Mouse (Mus musculus) retina, adult 2 months (tissue): Measurements from ENCODE around the gene Plgrkt.

Experiments used
- DNase-seq: peaks from one replicate; pipeline ENCODE4 v3.0.0-alpha.2; 2012; ENCODE audit warnings: low read depth, low spot score

Plgrkt gene

DNA sequence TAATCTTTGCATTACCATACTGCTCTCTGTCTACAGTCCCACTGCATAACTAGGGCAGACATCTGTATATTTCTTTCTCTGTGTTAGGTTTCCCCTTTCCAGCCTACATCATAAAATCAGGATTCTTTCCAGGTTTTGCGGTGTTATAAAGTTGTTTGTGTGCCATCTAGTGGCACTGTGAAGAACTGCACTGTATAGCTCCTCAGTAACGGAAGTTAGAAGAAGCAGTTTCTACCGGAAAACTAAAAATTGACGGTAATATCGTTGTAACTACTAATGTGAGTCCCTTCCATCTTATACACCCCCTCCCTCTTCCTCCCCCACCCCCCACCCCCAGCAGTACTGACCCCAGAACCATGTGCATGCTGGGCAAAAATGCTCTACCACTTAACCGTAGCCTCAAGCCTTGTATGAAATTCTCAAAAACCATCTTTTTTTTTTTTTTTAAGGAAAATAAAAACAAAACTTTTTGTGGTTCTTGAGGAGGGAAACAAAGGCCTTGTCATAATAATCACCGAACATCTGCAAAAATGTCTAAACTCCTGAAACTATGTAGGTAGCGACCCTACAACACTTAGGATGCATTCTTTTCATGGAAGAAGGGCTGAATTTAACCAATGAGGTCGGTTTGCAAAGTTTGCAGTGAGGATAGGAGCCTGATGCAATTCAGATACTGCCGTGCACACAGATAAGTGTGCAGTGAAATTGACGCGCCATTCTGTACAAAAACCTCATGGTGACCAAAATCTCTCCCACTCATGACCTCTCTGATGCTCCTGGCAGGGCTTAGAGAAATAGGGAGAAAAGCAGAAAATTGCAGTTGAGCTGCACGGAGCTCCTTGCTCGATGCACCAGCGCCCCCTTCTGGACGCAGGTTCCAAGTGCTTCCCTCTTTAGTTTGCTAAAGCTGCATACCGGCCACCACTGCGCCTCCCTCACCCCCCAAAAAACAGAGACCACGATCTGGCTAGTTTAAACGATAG lies 12.0 kb downstream of the Plgrkt start:
- peak; percentile 63 for DNase-seq

GRCm38 (mm10) chr19:29350991-29351390 lies 16.2 kb downstream of the Plgrkt start:
- no peak for DNase-seq

- no peak for DNase-seq
Observed at GRCm38 (mm10) chr19:29345636-29346035, 21.6 kb downstream of the Plgrkt start.

- DNase-seq = no peak
Observed at GRCm38 (mm10) chr19:29344868-29345267, 22.3 kb downstream of the Plgrkt start.

GRCm38 (mm10) chr19:29342281-29342680 lies 24.9 kb downstream of the Plgrkt start:
- no peak for DNase-seq

GRCm38 (mm10) chr19:29341029-29341428 lies 26.2 kb downstream of the Plgrkt start:
- DNase-seq = no peak

DNA sequence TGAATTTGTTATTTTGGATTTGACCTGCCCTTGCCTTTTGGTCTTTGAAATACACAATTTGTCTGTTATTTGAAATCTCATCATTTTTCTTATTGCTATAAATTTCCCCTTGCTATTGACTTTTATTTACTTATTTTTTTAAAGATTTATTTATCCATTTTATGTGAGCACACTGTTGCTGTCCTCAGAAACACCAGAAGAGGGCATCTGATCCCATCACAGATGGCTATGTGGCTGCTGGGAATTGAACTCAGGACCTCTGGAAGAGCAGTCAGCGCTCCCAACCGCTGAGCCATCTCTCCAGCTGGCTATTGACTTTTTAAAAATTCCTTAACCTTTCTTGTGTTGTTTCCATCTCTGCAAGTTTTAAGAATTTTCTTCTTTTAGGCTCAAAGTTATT lies 30.6 kb downstream of the Plgrkt start:
- DNase-seq = no peak

DNA sequence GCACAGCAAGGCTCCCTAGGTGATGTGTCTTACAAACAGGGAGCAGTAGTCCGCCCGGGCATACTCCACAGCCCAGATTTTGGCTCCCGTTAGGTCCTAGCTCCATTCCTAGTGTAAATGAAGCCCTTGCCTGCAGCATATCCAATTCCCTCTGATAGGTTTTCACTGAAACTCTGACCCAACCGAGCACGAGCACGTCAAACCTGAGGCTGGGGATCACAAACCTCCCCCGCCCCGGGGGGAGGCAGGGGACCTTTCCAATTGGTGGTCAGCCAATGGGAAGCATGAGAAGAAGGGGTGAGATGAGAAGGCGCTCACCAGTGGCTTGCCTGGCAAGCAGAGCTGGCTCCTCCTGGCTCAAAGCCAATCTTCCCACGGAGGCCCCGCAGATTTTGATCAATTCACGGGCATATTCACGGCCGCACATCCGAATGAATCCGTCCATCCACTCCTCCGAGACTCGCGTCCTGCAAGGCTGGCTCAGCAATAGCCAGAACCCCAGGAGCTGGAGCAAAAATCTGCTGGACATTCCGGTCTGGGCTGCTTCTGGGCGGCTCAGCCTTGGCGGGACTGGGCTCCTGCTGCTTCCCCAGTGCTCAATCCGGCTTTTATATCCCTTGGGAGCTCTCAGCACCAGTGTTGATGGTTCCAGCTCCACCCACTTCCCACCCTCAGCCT lies 33.0 kb downstream of the Plgrkt start, which contains the start of gene Rln1:
Rln1 (minus strand) TSS at position 603 of the 678 bp plus-strand sequence.
- DNase-seq = no peak

- no peak for DNase-seq
Observed at GRCm38 (mm10) chr19:29326822-29327552, 40.2 kb downstream of the Plgrkt start.

GRCm38 (mm10) chr19:29326396-29326795 lies 40.8 kb downstream of the Plgrkt start:
- no peak for DNase-seq

DNA sequence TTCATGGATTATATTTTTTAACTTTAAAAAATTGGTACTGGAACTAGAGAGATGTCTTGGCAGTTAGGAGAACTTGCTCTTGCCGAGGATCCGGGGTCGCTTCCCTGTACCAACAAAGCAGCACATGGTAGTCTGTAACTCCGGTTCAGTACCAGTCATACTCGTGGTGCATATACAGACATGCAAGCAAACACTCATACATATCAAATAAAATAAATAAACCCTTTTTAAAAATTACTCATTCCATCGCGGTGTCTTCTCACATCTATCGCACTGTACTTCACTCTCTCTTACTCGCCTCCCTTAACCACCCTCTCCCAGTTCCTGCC lies 41.4 kb downstream of the Plgrkt start:
- DNase-seq = no peak

DNA sequence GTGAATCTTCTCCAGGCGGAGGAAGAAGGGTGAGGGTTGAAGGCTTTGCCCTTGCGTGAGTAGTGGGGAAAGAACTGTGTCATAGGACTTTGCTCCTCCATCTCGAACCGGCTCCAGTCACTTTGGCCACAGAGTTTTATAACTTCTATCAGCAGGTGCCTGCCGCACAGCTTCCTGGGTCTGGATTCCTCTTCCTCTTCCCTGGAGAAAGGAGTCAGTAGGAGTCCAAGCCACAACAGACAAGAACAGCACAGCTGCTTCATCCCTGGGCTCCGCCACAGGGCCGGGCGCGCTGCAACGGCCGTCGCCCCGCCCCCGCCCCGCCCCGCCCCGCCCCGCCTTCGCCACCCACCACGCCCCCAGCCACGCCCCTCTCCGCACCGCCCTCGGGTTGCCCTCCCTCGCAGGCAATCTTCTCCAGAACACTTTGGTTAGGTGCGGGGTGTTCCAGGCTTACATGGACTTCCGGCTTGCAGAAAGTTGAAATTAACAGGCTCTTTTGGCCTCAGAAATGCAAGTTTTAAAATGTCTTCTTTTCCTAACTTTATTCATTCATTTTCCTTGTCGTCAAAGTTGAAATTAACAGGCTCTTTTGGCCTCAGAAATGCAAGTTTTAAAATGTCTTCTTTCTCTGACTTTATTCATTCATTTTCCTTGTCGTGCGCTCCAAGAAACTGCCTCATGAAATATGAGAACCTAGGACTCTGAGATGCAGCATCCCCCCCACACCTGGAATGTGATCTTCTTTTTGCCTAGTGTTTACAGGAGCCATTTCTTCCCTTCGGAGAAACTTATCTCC lies 41.9 kb downstream of the Plgrkt start, which contains the start of gene Insl6:
Insl6 (minus strand) TSS at position 304 of the 799 bp plus-strand sequence.
- DNase-seq = no peak

DNA sequence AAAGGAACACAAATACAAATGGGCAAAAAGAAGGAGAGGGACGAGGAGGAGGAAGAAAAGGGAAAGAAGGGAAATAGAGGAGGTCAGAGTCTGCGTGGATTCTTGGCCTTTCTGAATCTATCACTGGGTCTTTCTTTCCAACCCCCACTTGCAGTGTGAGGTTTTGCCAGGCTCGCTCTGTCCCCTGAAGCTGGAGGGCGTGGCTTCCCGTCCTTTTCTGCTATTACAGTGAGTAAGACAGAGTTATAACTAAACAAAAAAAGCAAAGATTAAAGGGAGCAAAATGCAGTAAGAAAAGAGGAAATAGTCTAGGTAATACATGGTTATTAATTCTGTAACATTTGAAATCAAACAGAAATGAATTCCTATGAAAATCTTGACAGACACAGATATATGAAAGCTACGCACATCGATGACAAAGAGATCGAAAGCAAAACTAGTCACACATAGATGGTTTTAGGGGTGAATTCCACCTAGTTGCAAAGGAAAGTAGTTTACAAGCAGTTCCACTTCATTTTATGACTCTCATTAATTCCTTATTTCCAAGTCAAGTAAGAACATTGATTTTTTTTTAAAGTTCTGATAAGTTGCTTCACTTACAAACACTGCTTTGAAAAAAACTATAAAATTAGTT lies 43.7 kb downstream of the Plgrkt start:
- no peak for DNase-seq

DNA sequence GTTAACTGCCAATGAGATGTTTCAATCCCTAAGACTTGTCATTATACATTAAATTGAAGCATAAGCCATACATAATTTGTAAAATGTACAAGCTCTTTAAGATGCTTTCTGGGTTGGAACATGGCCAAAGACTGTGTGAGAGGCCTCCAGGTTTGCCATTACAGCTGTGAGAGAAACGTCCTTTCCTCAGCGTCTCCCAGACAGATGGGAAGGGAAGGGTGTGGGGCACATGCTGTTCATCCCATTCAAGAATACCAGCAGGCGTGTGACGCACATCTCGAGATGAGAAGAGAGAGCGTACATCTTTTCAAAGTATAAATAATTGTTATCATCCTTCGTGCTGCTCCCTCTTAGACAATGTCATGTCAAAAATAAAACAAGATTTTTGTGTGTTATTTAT lies 54.5 kb downstream of the Plgrkt start:
- no peak for DNase-seq

- DNase-seq = no peak
Observed at GRCm38 (mm10) chr19:29311791-29312190, 55.4 kb downstream of the Plgrkt start.

GRCm38 (mm10) chr19:29308832-29309231 lies 58.4 kb downstream of the Plgrkt start:
- no peak for DNase-seq

GRCm38 (mm10) chr19:29302119-29302518 lies 65.1 kb downstream of the Plgrkt start:
- no peak for DNase-seq

- no peak for DNase-seq
Observed at GRCm38 (mm10) chr19:29300919-29301318, 66.3 kb downstream of the Plgrkt start.
